ENCODE assay signal across 7 mouse cellular contexts in the genomic region with DNA sequence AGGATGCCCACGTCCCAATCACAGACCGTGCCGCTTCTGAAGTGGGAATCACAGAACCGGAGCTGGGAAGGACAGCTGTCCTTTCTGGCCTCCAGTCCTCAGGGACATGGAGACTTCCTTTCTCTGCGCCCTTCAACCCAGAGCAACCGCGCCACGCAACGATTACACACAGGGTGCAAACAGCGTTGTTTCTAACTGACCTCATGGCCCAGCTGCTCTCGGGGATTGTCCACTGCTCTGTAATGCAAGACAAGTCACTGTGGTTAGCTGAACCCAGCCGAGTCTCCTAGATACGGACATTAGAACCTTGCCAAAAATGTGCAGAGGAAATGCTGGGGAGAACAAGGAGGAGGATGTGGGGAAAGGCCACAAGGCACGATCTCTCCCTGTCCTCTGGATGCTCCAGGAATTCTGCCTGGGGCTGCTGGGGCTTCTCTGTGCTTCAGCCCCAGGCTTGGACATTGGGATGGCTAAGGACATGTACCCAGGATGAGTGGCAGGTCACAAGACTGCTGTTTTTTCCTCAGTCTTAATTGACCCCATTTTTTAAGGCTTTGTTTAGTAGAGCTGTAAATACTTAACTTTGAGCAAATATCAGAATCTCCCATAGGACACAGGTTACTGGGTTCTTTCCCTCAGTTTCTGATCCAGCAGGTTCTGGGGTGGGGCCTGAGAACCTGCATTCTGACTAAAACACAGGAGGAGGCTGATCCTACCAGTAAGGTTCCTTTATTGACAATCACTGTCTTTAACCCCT. TPM values are rescaled to one million over a fixed set of nuclear protein-coding genes. Genes with fewer than 3 reads are reported as not detected.
DNase-seq lines count a peak whose midpoint lies in the region.

No protein-coding gene starts in this region.

- DNase-seq in urinary bladder, postnatal 14 days (ENCODE audit: low spot score) = peak; percentile 31
- no peak for DNase-seq in urinary bladder, postnatal 4 days (ENCODE audit: low spot score in 2 of 2)
- peak; percentile 79 for DNase-seq in gastrocnemius, postnatal 25 days
- DNase-seq in kidney, postnatal 25 days = peak; percentile 66 to 83
- no peak for DNase-seq in right cerebral cortex, adult 2 months (ENCODE audit: low spot score in 2 of 2)
- DNase-seq in right cerebral cortex, adult 18-20 months = no peak
- no peak for DNase-seq in spleen, adult 12 weeks (ENCODE audit: low spot score)

RNA-seq across cellular contexts. Expression of a gene that starts 4.9 kb away (rescaled TPM):
- total RNA-seq in gastrocnemius, postnatal 25 days (2021) = 1 to 10 TPM; 2.1 to 2.4 TPM

RNA-seq across cellular contexts. Expression of a gene that starts 19.5 kb away (rescaled TPM):
- total RNA-seq in gastrocnemius, postnatal 25 days (2021) = not detected

Comparison
In these comparisons a context has a peak if more than half of its experiments do, and no peak if none do; other contexts are left out.
1. DNase-seq: peak in urinary bladder, postnatal 14 days (single experiment), gastrocnemius, postnatal 25 days (single experiment) and kidney, postnatal 25 days (2 of 2); none in urinary bladder, postnatal 4 days (0 of 2), right cerebral cortex, adult 2 months (0 of 2), right cerebral cortex, adult 18-20 months (single experiment) and spleen, adult 12 weeks (single experiment).